Mouse (Mus musculus) lung, embryonic 14.5 days (tissue): ENCODE results near the gene Sdc1. TPM values are rescaled to one million over a fixed set of nuclear protein-coding genes. Genes with fewer than 3 reads are reported as not detected.

Source experiments
- ATAC-seq: fragments of 200-750 bp; cut with Nextera tagmentation; 2 replicates; pipeline ENCODE4 v1.8.0; 2017; ENCODE audit warnings: mild to moderate bottlenecking, moderate TSS enrichment, moderate library complexity; ENCODE audit not compliant: insufficient read depth
- DNase-seq: peaks from one replicate; pipeline ENCODE4 v3.0.0-alpha.2; 2015
- H3K27ac ChIP-seq: fragments of 300-500 bp; sonication (generic); 2 replicates; pipeline ENCODE4 v1.5.1; 2014; ENCODE audit warnings: low read depth, mild to moderate bottlenecking, moderate library complexity
- H3K27me3 ChIP-seq: fragments of 300-500 bp; sonication (generic); 2 replicates; pipeline ENCODE4 v1.6.1; 2014; ENCODE audit warnings: low read length, control low read depth; ENCODE audit not compliant: insufficient read depth
- H3K36me3 ChIP-seq: fragments of 300-500 bp; sonication (generic); 2 replicates; pipeline ENCODE4 v1.6.1; 2014; ENCODE audit warnings: control low read depth; ENCODE audit not compliant: insufficient read depth
- H3K4me1 ChIP-seq: fragments of 300-500 bp; sonication (generic); 2 replicates; pipeline ENCODE4 v1.6.1; 2014; ENCODE audit warnings: antibody characterized with exemption, control low read depth; ENCODE audit not compliant: insufficient read depth
- H3K4me2 ChIP-seq: fragments of 300-500 bp; sonication (generic); 2 replicates; pipeline ENCODE4 v1.6.1; 2014; ENCODE audit warnings: mild to moderate bottlenecking
- H3K4me3 ChIP-seq: fragments of 300-500 bp; sonication (generic); 2 replicates; pipeline ENCODE4 v1.5.1; 2014; ENCODE audit warnings: low read depth, low read length
- H3K9ac ChIP-seq: fragments of 300-500 bp; sonication (generic); 2 replicates; pipeline ENCODE4 v1.6.1; 2014
- H3K9me3 ChIP-seq: fragments of 300-500 bp; sonication (generic); 2 replicates; pipeline ENCODE4 v1.6.1; 2016; ENCODE audit warnings: low read depth, low read length, control low read depth
- CTCF ChIP-seq: IDR thresholded peaks from 2 replicates; pipeline ENCODE4 v1.5.1; 2016; ENCODE audit warnings: antibody characterized with exemption, low read depth
- WGBS: fragments of 180-500 bp; shearing (Covaris S2); extraction: QIAGEN DNeasy Blood & Tissue Kit; methylation state at CpG from one replicate; pipeline ENCODE4 v1.1.7; 2014; 5-methylcytosine and 5-hydroxymethylcytosine counted together
- polyA plus RNA-seq: library from polyadenylated mRNA; unstranded; fragments of >200 nt; fragmentation: Nextera tagmentation; extraction: Ambion mirVana; gene quantifications from 2 replicates; pipeline ENCODE4 v1.2.1, GENCODE M21; 2014

Sdc1 gene
- polyA plus RNA-seq, 1 experiment from 2014 or later = 101 TPM

DNA sequence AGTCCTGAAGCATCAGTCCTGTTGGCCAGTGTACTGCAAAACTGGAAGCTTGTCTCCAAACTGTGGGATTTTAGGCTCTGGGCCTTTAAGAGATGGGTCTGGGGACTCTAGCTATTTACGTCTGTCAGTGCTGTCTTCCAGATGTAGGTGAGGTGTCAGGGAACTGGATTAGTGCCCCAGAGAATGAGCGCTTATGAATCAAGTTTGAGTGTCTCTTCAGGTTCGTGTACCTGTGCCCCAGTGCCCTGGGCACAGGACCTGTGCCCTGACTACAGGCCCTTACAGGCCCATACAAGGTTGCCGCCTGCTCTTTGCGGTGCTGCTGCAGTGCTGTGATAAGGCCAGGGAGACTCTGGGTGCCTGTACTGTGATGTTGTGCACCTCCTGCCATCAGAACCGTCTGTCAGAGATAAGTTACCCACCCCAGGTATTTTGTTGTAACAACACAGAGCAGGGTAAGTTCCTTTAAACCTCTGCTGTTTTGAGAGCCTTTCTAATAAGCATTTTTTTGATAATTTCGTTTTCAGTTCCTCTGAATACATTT, 69.7 kb downstream of the Sdc1 start:
- no peak overlapping the region for H3K9ac ChIP-seq
- H3K4me2 ChIP-seq = no peak overlapping the region
- no peak overlapping the region for H3K4me3 ChIP-seq
- DNase-seq (no peak), ATAC-seq (no peak)
- H3K9me3 ChIP-seq = no peaks in the 10 kb centered on the region
- no peaks in the 10 kb centered on the region for H3K36me3 ChIP-seq
- TF ChIP-seq CTCF = no peak
- no peaks in the 10 kb centered on the region for H3K4me1 ChIP-seq
- no peaks in the 10 kb centered on the region for H3K27me3 ChIP-seq
- WGBS = 61% methylated on average over 7 of the region's 7 CpGs
- H3K27ac ChIP-seq = no peak overlapping the region

DNA sequence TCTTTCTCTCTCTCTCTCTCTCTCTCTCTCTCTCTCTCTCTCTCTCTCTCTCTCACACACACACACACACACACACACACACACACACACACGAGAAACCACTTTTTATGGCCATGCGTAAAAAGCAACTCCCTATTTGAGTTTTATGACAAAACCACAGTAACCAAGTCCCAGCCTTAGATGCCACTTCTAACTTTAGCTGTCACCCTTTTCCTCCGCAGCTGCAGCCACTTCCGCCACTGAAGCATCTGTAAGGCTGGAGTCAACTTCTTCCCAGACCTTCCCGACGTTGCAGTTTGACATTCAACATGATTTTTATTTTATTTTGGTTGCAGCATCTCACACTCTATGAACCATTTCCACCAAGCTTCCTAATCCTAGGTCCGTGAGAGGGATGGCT, 71.6 kb downstream of the Sdc1 start:
- 63% methylated on average over 7 of the region's 7 CpGs for WGBS
- no peak for ATAC-seq

More for the DNA sequence above, 71.6 kb downstream of the Sdc1 start:
- H3K4me1 ChIP-seq = peaks cover 8% of the 10 kb centered on the region; the same call in 1 of the 2 replicates
- no peak overlapping the region for H3K9ac ChIP-seq
- H3K27me3 ChIP-seq = no peaks in the 10 kb centered on the region
- H3K27ac ChIP-seq = no peak overlapping the region
- no peak for TF ChIP-seq CTCF
- no peak for DNase-seq
- no peak overlapping the region for H3K4me2 ChIP-seq
- no peaks in the 10 kb centered on the region for H3K36me3 ChIP-seq
- H3K4me3 ChIP-seq = no peak overlapping the region
- no peaks in the 10 kb centered on the region for H3K9me3 ChIP-seq

Other genes starting within 250 kb of the Sdc1 start
- gene Slc7a15, start 172.3 kb upstream of the Sdc1 start, polyA plus RNA-seq = not detected in 2 replicates
- 64.2 and 64.5 TPM in 2 replicates for gene Pum2, start 97.2 kb upstream of the Sdc1 start, polyA plus RNA-seq
- gene Laptm4a, start 150.3 kb downstream of the Sdc1 start, polyA plus RNA-seq = 213 and 215 TPM in 2 replicates
- gene Matn3, start 176.6 kb downstream of the Sdc1 start, polyA plus RNA-seq = 0.87 and 1.0 TPM in 2 replicates
- gene Wdr35, start 202.6 kb downstream of the Sdc1 start, polyA plus RNA-seq = 20.4 and 21.8 TPM in 2 replicates